Mouse (Mus musculus) midbrain, embryonic 14.5 days (tissue): ENCODE measurements around the gene Tmx2. TPM values are rescaled to one million over a fixed set of nuclear protein-coding genes. Genes with fewer than 3 reads are reported as not detected.
A peak's percentile ranks its signal among the peaks of the same experiment; 100 is the strongest.

Experiments used
- ATAC-seq: fragments of 200-750 bp; cut with Nextera tagmentation; 2 replicates; pipeline ENCODE4 v1.8.0; 2017; ENCODE audit warnings: moderate number of reproducible peaks, moderate library complexity; ENCODE audit not compliant: low FRiP score, low TSS enrichment
- DNase-seq: peaks from one replicate; pipeline ENCODE4 v3.0.0-alpha.2; 2015
- H3K27ac ChIP-seq: fragments of 300-500 bp; sonication (generic); replicated peaks from 2 replicates; pipeline ENCODE4 v1.5.1; 2014; ENCODE audit warnings: mild to moderate bottlenecking, low read depth, low read length, moderate library complexity
- H3K27me3 ChIP-seq: fragments of 300-500 bp; sonication (generic); 2 replicates; pipeline ENCODE4 v1.6.1; 2014; ENCODE audit warnings: low read length, control low read depth, mixed read lengths; ENCODE audit not compliant: control insufficient read depth, insufficient read depth
- H3K36me3 ChIP-seq: fragments of 300-500 bp; sonication (generic); 2 replicates; pipeline ENCODE4 v1.6.1; 2014; ENCODE audit warnings: low read length, control low read depth; ENCODE audit not compliant: control insufficient read depth, insufficient read depth
- H3K4me1 ChIP-seq: fragments of 300-500 bp; sonication (generic); 2 replicates; pipeline ENCODE4 v1.6.1; 2014; ENCODE audit warnings: mild to moderate bottlenecking, antibody characterized with exemption, low read length, control low read depth; ENCODE audit not compliant: control insufficient read depth, insufficient read depth
- H3K4me2 ChIP-seq: fragments of 300-500 bp; sonication (generic); 2 replicates; pipeline ENCODE4 v1.6.1; 2014; ENCODE audit warnings: mild to moderate bottlenecking, low read length, moderate library complexity
- H3K4me3 ChIP-seq: fragments of 300-500 bp; sonication (generic); replicated peaks from 2 replicates; pipeline ENCODE4 v1.5.1; 2014; ENCODE audit warnings: low read depth, low read length
- H3K9ac ChIP-seq: fragments of 300-500 bp; sonication (generic); replicated peaks from 2 replicates; pipeline ENCODE4 v1.6.1; 2014; ENCODE audit warnings: mild to moderate bottlenecking, low read length, moderate library complexity
- H3K9me3 ChIP-seq: fragments of 300-500 bp; sonication (generic); 2 replicates; pipeline ENCODE4 v1.6.1; 2016; ENCODE audit warnings: low read length, control low read depth, mixed read lengths; ENCODE audit not compliant: control insufficient read depth
- WGBS: fragments of 180-500 bp; shearing (Covaris S2); extraction: QIAGEN DNeasy Blood & Tissue Kit; methylation state at CpG from one replicate; pipeline ENCODE4 v1.1.7; 2014; 5-methylcytosine and 5-hydroxymethylcytosine counted together
- polyA plus RNA-seq: library from polyadenylated mRNA; unstranded; fragments of >200 nt; fragmentation: Nextera tagmentation; extraction: Ambion mirVana; gene quantifications from 2 replicates; pipeline ENCODE4 v1.2.1, GENCODE M21; 2014

The Tmx2 gene
- polyA plus RNA-seq, 1 experiment from 2014 or later = 277 TPM

GRCm38 (mm10) chr2:84636231-84636741 lies 42.7 kb downstream of the Tmx2 start:
- DNase-seq = peak; percentile 2
- WGBS = 27% methylated on average over 8 of the region's 8 CpGs
- H3K9me3 ChIP-seq = no peaks in the 10 kb centered on the region
- H3K27ac ChIP-seq = peak overlapping the region; percentile 77
- peak overlapping the region; percentile 19; the same call in 1 of the 2 replicates for H3K4me2 ChIP-seq
- H3K9ac ChIP-seq = no peak overlapping the region
- H3K36me3 ChIP-seq = no peaks in the 10 kb centered on the region
- H3K27me3 ChIP-seq = no peaks in the 10 kb centered on the region
- H3K4me3 ChIP-seq = no peak overlapping the region
- no peak for ATAC-seq
- H3K4me1 ChIP-seq = peaks cover 40% of the 10 kb centered on the region

- DNase-seq (peak; percentile 80), ATAC-seq (peak; percentile 88)
- no peaks in the 10 kb centered on the region for H3K9me3 ChIP-seq
- H3K4me2 ChIP-seq = peak overlapping the region; percentile 19; the same call in 1 of the 2 replicates
- peak overlapping the region; percentile 77 for H3K27ac ChIP-seq
- no peak overlapping the region for H3K4me3 ChIP-seq
- no peaks in the 10 kb centered on the region for H3K27me3 ChIP-seq
- peaks cover 40% of the 10 kb centered on the region for H3K4me1 ChIP-seq
- WGBS = 5% methylated on average over 2 of the region's 2 CpGs
- H3K9ac ChIP-seq = no peak overlapping the region
- H3K36me3 ChIP-seq = no peaks in the 10 kb centered on the region
Observed at GRCm38 (mm10) chr2:84635611-84636010, 43.3 kb downstream of the Tmx2 start.

DNA sequence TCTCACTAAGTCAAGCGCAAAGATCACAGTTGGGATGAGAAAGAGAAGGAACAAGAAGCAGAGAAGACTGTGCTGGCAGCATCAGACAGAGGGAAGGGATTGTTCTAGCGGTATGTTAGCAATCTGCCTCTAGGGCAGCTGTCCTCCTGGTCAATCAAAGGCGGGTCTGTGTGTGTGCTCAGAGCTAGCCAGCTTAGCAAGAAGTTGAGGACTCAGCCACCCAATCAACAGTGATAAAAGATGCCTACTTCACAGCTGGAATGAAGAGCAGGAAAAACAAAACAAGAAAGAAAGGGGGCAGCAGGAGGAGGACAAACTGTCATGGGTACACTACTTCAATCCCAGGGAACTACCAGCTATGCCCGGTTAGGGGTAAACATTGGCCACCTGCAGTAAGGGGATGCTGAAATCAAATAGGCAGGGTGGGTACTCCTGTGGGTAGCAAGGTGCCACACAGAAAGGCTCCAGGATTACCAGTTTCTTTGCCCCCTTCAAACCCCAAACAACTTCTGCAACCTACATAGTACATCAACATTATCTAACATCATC lies 43.9 kb downstream of the Tmx2 start:
- Histone ChIP-seq H3K27ac (peak overlapping the region; percentile 77), H3K27me3 (no peaks in the 10 kb centered on the region), H3K9ac (no peak overlapping the region), H3K4me2 (peak overlapping the region; percentile 7; the same call in 1 of the 2 replicates), H3K9me3 (no peaks in the 10 kb centered on the region), H3K4me1 (peaks cover 40% of the 10 kb centered on the region), H3K4me3 (no peak overlapping the region), H3K36me3 (no peaks in the 10 kb centered on the region)
- WGBS = 24% methylated on average over 4 of the region's 4 CpGs
- peak; percentile 36 for DNase-seq
- peak; percentile 26; the same call in 1 of the 2 replicates for ATAC-seq

DNA sequence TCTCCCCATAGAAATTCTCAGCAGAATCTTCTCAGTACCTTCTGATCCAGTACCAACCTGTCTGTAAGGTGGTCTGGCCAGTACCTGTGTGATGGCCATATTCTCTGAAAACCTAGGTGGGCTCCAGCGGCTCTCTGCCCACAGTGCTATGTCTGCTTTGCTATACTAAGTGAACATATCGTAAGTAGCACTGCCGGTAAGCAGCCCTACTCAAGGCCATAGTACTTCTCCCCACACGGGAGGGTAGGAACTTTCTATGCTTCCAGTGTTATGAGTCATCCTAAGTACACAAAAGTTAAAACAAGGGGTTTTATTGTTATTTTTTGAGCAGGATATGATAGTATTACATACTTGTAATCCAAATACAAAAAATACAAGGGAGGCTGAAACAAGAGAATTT lies 44.9 kb downstream of the Tmx2 start:
- no peak overlapping the region for H3K4me2 ChIP-seq
- no peak overlapping the region for H3K4me3 ChIP-seq
- no peaks in the 10 kb centered on the region for H3K27me3 ChIP-seq
- H3K36me3 ChIP-seq = no peaks in the 10 kb centered on the region
- no peak for DNase-seq
- H3K9me3 ChIP-seq = no peaks in the 10 kb centered on the region
- H3K9ac ChIP-seq = no peak overlapping the region
- H3K4me1 ChIP-seq = peaks cover 38% of the 10 kb centered on the region
- H3K27ac ChIP-seq = no peak overlapping the region
- WGBS = 85% methylated on average over 4 of the region's 4 CpGs
- ATAC-seq = no peak

- H3K27ac ChIP-seq = no peak overlapping the region
- no peak for ATAC-seq
- H3K9ac ChIP-seq = no peak overlapping the region
- H3K27me3 ChIP-seq = no peaks in the 10 kb centered on the region
- no peaks in the 10 kb centered on the region for H3K36me3 ChIP-seq
- peak; percentile 14 for DNase-seq
- H3K9me3 ChIP-seq = no peaks in the 10 kb centered on the region
- H3K4me3 ChIP-seq = no peak overlapping the region
- peaks cover 28% of the 10 kb centered on the region for H3K4me1 ChIP-seq
- 7% methylated on average over 3 of the region's 3 CpGs for WGBS
- H3K4me2 ChIP-seq = no peak overlapping the region
Observed at GRCm38 (mm10) chr2:84632999-84633398, 45.9 kb downstream of the Tmx2 start.

- H3K4me2 ChIP-seq = no peak overlapping the region
- H3K36me3 ChIP-seq = no peaks in the 10 kb centered on the region
- no peak for ATAC-seq
- no peak overlapping the region for H3K27ac ChIP-seq
- 95% methylated on average over 1 of the region's 1 CpGs for WGBS
- DNase-seq = no peak
- no peaks in the 10 kb centered on the region for H3K27me3 ChIP-seq
- H3K9ac ChIP-seq = no peak overlapping the region
- peaks cover 24% of the 10 kb centered on the region for H3K4me1 ChIP-seq
- no peak overlapping the region for H3K4me3 ChIP-seq
- H3K9me3 ChIP-seq = no peaks in the 10 kb centered on the region
Observed at GRCm38 (mm10) chr2:84632001-84632400, 46.9 kb downstream of the Tmx2 start.

GRCm38 (mm10) chr2:84627036-84627435 lies 51.9 kb downstream of the Tmx2 start:
- H3K4me1 ChIP-seq = no peaks in the 10 kb centered on the region
- DNase-seq = no peak
- ATAC-seq = no peak
- WGBS = 70% methylated on average over 3 of the region's 3 CpGs
- H3K9me3 ChIP-seq = no peaks in the 10 kb centered on the region
- H3K36me3 ChIP-seq = peaks cover 13% of the 10 kb centered on the region
- H3K4me2 ChIP-seq = no peak overlapping the region
- no peaks in the 10 kb centered on the region for H3K27me3 ChIP-seq
- H3K9ac ChIP-seq = no peak overlapping the region
- H3K27ac ChIP-seq = no peak overlapping the region
- no peak overlapping the region for H3K4me3 ChIP-seq

GRCm38 (mm10) chr2:84626366-84626975 lies 52.5 kb downstream of the Tmx2 start:
- Histone ChIP-seq H3K4me1 (no peaks in the 10 kb centered on the region), H3K4me3 (no peak overlapping the region), H3K27me3 (no peaks in the 10 kb centered on the region), H3K27ac (no peak overlapping the region), H3K9me3 (no peaks in the 10 kb centered on the region), H3K9ac (no peak overlapping the region), H3K4me2 (no peak overlapping the region), H3K36me3 (peaks cover 17% of the 10 kb centered on the region)
- DNase-seq (no peak), ATAC-seq (no peak)
- WGBS = 81% methylated on average over 7 of the region's 7 CpGs

GRCm38 (mm10) chr2:84624201-84624600 lies 54.7 kb downstream of the Tmx2 start:
- Histone ChIP-seq H3K4me2 (no peak overlapping the region), H3K9me3 (no peaks in the 10 kb centered on the region), H3K27ac (no peak overlapping the region), H3K36me3 (peaks cover 40% of the 10 kb centered on the region), H3K9ac (no peak overlapping the region), H3K4me3 (no peak overlapping the region), H3K4me1 (no peaks in the 10 kb centered on the region), H3K27me3 (no peaks in the 10 kb centered on the region)
- DNase-seq = no peak
- no peak for ATAC-seq
- 96% methylated on average over 17 of the region's 17 CpGs for WGBS
